Mouse (Mus musculus): Measurements from ENCODE around the gene Mex3a.

DNA sequence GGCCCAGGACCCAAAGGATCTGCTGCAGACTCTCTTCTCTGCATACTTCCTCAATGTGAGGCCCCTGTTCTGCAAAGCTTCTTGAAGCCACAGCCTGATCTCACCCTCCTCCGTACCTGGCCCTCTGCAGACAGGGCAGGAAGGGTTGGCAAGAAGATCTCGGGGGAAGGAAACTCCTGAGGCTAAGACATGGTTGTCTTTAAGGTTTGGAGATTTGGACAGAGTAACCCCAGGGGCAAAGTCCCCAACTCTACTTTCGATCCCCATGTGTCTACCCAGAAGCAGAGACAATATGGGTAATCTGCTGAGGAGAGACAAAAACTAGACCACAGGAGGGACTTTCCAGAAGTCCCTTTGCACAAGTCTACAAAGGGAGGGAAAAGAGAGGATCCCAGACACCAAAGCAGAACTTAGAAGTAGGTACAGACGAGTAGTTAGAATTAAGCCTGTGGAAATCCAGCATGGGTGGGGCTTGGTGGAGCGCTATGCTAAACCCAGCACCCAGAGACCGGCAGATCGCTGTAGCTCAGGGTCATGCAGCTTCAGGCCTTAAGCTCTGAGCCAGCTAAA lies 18.6 kb upstream of the Mex3a start:
- TF ChIP-seq CTCF (conservative IDR thresholded peaks at IDR 0.05; ENCODE audit: low read length), result no peak
- no peak for TF ChIP-seq NANOG (IDR thresholded peaks at IDR 0.05; ENCODE audit: borderline replicate concordance, low read length)
